Mouse (Mus musculus) kidney, postnatal 4 days (tissue): ENCODE measurements around the gene Crk.

Experiments
- DNase-seq, 2 experiments: peaks; one replicate each; pipeline ENCODE4 v3.0.0; 2021; ENCODE audit warnings: mixed read lengths in 2 of 2

Gene Crk

DNA sequence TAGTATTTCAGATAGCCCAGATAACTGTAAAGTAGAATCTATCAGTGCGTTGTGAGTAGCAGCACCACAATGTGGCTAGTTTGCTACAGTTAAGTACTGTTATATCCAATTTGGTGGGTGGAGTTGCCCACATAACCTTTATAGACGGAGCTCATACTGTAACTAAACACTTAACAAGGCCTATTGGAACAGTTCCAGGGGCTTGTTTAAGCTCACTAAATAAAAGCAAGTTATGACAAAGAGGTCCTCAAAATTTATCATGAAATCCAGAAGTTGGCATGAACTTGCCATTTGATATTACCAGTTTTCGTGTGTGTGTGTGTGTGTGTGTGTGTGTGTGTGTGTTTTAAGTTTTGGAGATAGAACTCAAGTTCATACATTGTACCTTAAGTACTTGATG lies 61.1 kb downstream of the Crk start:
- no peak for DNase-seq

DNA sequence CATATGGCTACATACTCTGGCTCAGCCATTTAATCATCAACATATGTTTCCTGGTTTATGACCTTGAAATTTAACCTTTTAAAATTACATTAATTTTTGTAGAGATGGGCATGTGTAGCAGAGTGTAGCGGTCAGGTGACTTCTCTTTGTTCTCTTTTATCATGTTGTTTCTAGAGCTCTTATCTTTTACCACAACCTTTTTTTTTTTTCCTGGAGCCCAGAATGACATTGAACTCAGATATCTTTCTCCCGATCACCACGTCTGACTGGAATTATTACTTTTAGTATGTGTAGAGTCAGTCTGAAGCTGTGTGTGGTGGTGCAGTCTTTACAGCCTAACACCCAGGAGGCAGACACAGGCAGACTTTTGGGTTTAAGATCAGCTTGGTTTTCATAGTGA lies 62.6 kb downstream of the Crk start:
- no peak for DNase-seq

DNA sequence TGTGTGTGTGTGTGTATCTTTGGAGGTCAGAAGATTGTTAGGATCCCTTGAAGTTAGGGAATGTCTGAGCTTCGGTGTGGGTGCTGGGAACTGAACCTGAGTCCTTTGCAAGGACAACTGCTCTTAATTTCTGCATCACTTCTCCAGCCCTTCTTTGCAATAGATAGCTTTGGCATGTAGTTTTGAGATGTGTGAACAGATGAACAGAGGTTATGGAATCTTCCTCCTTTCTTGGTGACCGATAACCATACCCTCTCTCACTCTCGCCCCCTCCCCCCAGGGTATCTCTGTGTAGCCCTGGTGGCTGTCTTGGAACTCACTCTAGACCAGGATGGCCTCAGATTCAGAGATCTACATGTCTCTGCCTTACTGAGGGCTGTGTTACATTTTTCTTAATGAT lies 65.7 kb downstream of the Crk start:
- DNase-seq, result no peak

DNA sequence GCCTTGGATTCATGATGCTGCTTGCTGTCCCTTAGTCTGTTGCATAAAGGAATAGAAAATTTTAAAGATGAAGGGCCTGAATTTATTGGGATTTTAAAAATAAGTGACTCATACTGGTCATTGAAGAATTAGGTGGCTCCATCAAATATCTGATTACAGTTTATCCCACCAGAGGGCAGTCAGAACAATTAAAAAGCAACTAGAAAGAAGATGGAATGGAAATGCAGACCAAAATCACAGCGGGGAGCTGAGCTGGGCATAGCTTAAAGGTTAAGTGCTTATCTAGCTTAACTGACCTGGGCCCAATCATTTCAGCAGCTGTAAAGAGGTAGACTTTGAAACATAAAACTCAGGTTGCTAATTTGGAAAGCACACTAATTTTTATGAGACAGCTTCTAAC lies 71.5 kb downstream of the Crk start:
- DNase-seq, result no peak

DNA sequence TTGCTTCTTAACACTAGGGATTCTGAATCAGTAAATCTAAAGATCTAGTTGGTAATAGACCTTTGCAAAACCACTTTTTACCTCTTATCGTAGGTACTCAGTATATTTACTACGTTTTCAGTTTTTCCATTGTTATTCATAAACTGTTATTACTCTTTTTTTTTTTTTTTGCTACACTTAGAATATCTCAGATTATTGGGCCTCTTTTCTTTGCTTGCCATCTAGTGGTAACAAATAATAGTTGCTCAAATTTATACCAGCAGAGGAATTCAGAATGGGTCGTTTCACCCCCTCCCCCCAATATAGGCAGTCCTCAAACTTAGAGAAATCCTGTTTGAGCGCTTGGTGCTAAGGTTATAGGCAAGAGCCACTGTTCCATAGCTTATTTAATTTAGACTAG lies 72.0 kb downstream of the Crk start:
- no peak for DNase-seq
